Mouse (Mus musculus) frontal cortex, adult 2 months (tissue): ENCODE results near the gene Rbm5. TPM values are rescaled to one million over a fixed set of nuclear protein-coding genes. Genes with fewer than 3 reads are reported as not detected.
A peak's percentile ranks its signal among the peaks of the same experiment; 100 is the strongest.

Source experiments
- DNase-seq, 2 experiments: peaks; one replicate each; pipeline ENCODE4 v3.0.0; 2022; ENCODE audit warnings: low spot score in 1 of 2; ENCODE audit errors: extremely low spot score in 1 of 2
- polyA plus RNA-seq: library from polyadenylated mRNA; depleted of rRNA; stranded (reverse); fragments of >200 nt; gene quantifications from 2 replicates; pipeline ENCODE4 v1.2.3, GENCODE M21; 2012; rRNA removed

Gene Rbm5
- polyA plus RNA-seq, 1 experiment = 180 TPM

DNA sequence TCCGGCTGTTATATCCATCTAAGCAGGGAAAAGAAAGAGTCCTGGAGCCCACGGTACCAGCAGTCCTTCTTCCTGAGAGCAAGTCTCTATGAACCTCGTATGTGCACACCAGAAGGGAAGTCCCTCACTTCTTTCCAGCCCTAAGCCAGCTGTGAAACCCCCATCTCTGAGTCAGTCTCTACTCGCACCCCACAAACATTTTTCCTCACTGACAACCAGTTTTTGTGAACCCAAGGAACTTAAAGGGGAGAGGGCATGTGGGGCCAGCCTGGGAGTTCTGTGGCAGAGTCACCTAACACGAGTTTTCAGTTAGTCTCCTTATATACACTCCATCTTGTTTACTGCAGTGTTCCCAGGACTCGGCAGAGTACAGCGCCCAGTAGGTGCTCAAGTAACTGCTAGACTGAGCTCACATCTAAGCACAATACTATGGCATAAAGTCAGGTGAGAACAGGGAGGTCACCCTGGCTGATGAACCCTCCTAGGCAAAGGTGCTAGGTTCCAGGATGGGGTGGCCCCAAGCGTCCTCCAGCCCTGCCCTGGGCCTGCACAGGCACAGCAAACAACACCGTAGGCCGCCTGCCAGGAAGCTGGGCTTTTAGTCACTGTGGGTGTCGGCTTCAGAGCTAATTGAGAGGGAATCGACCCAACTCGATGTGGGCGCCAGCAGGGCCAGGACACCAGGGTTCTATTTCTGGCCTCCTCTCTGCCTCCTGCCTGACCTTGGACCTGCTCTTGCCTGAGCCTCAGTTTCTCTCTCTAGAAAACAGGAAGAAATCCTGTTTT, 67.3 kb downstream of the Rbm5 start:
- no peak for DNase-seq

DNA sequence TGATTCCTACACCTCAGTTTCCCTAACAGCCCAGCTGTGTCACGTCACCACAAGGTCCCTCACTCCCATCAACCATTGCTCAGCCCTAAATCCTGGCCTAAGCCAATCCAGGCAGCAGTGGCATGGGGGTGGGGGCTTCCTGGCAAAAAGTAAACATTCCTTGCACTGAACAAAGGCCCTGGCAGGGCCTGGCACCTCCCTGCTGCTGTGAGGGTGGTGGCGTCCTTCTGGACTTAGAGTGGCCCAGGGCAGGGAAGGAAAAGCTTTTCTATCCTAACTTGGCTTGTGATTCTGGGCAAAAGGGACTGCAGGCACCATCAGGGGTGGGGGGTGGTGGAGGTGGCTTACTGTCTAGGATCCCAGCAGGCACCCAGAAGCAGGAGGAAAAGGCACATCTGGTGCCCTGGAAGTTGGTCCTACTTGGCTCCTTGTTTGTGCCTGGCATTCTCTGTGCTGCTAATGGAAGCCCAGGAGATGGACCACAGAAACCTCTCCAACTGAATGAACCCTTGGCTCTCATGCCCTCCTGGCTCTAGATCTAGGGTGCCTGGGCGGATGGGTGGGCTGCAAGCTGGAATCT, 68.1 kb downstream of the Rbm5 start:
- no peak for DNase-seq

GRCm38 (mm10) chr9:107701594-107701993, 69.2 kb downstream of the Rbm5 start:
- peak; percentile 27 to 85 for DNase-seq

- DNase-seq = peak; percentile 57 to 64
These were observed 70.7 kb downstream of the Rbm5 start for GRCm38 (mm10) chr9:107700114-107700571.

- no peak for DNase-seq
These were observed 71.3 kb downstream of the Rbm5 start for GRCm38 (mm10) chr9:107699376-107699980.

DNA sequence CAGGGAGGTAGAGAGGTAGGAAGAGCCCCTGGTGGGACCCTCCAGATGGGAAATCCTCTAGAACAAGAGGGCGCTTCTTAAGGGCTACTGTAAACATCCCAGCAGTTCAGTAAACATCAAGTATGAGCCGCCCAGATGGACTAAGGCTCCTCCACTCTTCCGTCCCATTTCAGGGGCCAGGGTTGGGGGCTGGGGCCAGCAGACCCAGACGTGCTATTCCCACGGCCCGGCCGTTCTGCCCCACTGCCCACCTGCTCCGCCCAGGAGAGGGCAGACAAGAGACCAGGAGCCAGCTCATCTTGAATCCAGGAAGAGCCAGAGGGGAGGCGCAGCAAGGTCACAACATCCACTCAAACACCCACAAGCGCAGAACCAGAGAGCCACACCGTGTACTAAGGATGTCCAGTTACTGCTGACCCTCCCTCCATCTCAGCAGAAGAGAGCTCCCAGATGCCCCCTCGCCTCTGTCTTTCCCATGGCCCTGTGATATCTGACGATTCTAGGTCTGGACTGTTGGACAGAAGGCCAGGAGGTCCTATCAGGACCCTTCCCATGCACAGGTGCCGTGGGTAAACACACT, 72.1 kb downstream of the Rbm5 start:
- no peak for DNase-seq

- no peak for DNase-seq
These were observed 72.8 kb downstream of the Rbm5 start for GRCm38 (mm10) chr9:107697811-107698521.

DNA sequence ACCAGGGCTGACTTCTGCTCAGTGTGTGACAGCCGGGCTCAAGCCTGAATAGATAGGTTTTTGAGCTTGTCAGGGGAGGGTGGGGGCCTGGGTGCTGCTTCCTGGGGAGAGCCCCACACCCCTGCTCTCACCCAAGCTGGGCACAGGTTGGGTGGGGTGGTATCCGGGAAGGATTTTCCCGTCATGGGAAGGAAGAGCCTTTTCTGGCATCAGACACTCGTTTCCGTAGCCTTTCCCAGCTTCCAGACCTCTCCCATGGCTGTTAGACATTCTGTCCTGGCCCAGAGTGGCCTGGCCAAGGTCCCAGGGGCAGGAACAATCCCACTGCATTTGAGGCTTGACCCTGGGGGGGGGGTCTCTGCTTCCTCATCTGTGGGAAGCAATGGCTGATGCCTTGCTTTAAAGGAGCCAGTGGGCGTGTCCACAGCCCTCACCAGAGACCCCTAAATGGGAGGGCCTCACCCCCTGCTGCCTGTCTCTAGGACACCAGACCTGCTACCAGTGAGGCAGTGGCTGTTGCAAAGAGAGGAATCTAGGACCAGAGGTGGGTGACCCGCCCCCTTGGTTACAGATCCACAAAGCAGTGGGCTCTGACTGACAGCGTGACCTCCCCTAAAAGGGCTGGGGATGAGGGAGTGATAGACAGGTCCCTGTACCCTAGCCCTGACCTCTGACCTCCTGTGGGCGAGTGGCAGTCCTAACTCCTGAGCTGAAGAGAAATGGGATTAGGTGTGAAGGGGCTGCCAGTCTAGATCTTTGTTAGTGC, 73.8 kb downstream of the Rbm5 start:
- no peak for DNase-seq

- DNase-seq = no peak
These were observed 74.7 kb downstream of the Rbm5 start for GRCm38 (mm10) chr9:107696106-107696479.

DNA sequence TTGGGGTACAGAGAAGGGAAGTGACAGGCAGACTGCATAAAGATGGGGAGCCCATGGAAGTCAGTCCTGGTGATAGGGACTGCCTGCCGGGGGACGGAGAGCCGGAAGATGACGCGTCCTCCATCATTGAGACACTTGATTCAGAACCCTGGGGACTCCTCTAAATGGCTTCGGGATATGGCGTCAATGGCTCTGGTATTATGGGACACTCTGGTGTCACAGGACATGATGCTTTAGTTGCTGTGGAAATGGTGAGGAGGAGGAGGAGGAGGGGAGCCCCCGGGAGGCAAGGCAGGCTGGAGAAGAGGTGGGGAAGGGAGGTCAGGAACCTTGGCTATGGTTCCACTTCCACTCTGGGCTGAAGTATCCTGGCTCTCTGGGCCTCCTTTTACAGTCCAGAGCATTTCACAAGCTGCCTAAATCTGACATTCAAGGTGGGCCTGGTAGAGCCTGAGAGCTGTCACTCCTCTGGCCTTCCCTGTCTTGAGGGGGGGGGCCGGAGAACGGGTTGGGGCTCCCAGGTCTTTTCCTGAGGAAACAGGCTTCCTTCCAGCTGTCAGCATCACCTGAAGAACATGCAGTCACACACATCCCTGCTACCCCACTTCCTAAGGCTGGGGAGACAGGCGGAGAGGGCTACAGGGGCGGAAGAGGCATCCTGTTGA, 75.2 kb downstream of the Rbm5 start:
- DNase-seq = no peak

- no peak for DNase-seq
These were observed 76.2 kb downstream of the Rbm5 start for GRCm38 (mm10) chr9:107694627-107695026.

DNA sequence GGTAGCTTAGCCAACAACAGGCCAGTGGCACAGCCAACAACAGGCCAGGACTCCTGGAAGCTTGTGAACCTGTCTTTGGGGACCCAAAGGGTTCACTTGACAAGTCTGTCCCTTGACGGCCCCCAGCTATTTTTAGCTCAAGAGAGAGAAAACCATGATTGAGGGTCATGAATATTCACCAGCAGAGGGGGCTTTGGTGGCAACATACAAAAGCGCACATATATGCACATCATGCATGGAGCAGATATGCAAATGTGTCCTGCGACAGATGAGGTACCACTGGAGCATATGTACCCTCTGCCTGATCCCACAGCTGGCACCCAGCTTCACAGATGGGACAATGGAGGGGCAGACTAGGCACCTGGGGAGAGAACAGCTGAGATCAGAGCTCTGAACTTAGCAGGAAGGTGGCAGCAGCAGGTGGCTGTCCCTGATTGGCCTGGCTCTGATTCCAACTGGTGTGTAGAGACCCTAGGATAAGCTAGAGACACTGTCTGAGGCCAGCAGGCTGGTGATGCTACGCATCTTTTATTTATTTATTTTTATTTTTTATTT, 77.3 kb downstream of the Rbm5 start:
- DNase-seq = no peak

GRCm38 (mm10) chr9:107692785-107693184, 78.0 kb downstream of the Rbm5 start:
- DNase-seq = no peak

DNA sequence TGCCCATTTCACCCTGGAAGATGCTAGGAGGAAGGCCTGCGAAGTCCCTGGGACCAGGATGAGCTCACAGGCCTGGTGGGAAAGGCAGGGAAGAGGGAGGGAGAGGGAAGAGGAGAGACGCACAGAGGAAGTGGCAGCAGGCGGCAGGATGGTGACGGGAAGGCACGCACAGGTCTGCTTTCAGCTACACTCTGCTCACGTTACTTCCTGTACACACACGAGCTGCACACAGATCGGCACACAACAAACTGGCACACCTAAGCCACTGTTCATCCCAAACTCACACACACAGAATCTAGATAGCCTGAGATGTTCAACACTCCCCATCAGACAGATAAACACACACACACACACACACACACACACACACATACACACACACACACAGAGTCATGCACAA, 80.4 kb downstream of the Rbm5 start:
- no peak for DNase-seq

Other genes with a start within 250 kb of the Rbm5 start
- gene Tmem115, start 237.1 kb downstream of the Rbm5 start, polyA plus RNA-seq = 29.7 and 32.1 TPM in 2 replicates
- gene Cyb561d2, start 228.8 kb downstream of the Rbm5 start, polyA plus RNA-seq = 27.0 and 27.2 TPM in 2 replicates
- 65.1 and 65.7 TPM in 2 replicates for gene Nprl2, start 228.8 kb downstream of the Rbm5 start, polyA plus RNA-seq
- 6.1 and 7.8 TPM in 2 replicates for gene Zmynd10, start 223.7 kb downstream of the Rbm5 start, polyA plus RNA-seq
- 25.0 and 25.2 TPM in 2 replicates for gene Rassf1, start 219.4 kb downstream of the Rbm5 start, polyA plus RNA-seq
- gene Tusc2, start 207.7 kb downstream of the Rbm5 start, polyA plus RNA-seq = 120 and 133 TPM in 2 replicates
- 11.1 and 12.1 TPM in 2 replicates for gene Hyal2, start 203.1 kb downstream of the Rbm5 start, polyA plus RNA-seq
- 5.0 and 5.5 TPM in 2 replicates for gene Hyal1, start 194.1 kb downstream of the Rbm5 start, polyA plus RNA-seq
- 15.9 and 18.3 TPM in 2 replicates for gene Naa80, start 192.1 kb downstream of the Rbm5 start, polyA plus RNA-seq
- 0.69 and 0.74 TPM in 2 replicates for gene Hyal3, start 190.2 kb downstream of the Rbm5 start, polyA plus RNA-seq
- gene Ifrd2, start 183.4 kb downstream of the Rbm5 start, polyA plus RNA-seq = 17.5 and 18.8 TPM in 2 replicates
- 2.1 and 3.4 TPM in 2 replicates for gene Sema3b, start 161.8 kb downstream of the Rbm5 start, polyA plus RNA-seq
- gene Gnai2, start 135.6 kb downstream of the Rbm5 start, polyA plus RNA-seq = 334 and 351 TPM in 2 replicates
- gene Slc38a3, start 101.5 kb downstream of the Rbm5 start, polyA plus RNA-seq = 256 and 260 TPM in 2 replicates
- gene Gnat1, start 91.3 kb downstream of the Rbm5 start, polyA plus RNA-seq = 0.15 and 0.28 TPM in 2 replicates
- gene Sema3f, start 60.5 kb downstream of the Rbm5 start, polyA plus RNA-seq = 21.2 and 22.3 TPM in 2 replicates
- 70.3 and 70.8 TPM in 2 replicates for gene Rbm6, start 102.2 kb upstream of the Rbm5 start, polyA plus RNA-seq
- gene Mon1a, start 117.2 kb upstream of the Rbm5 start, polyA plus RNA-seq = 28.2 and 28.5 TPM in 2 replicates
- gene Mst1r, start 135.9 kb upstream of the Rbm5 start, polyA plus RNA-seq = 1.2 and 2.1 TPM in 2 replicates
- gene Actl11, start 157.5 kb upstream of the Rbm5 start, polyA plus RNA-seq = not detected in 2 replicates
- 405 and 456 TPM in 2 replicates for gene Camkv, start 164.7 kb upstream of the Rbm5 start, polyA plus RNA-seq
- 21.0 and 21.2 TPM in 2 replicates for gene Traip, start 179.1 kb upstream of the Rbm5 start, polyA plus RNA-seq
- 15.6 and 16.7 TPM in 2 replicates for gene Uba7, start 204.5 kb upstream of the Rbm5 start, polyA plus RNA-seq
- 0.18 and 0.34 TPM in 2 replicates for gene Gm20661, start 212.1 kb upstream of the Rbm5 start, polyA plus RNA-seq
- 6.1 and 8.2 TPM in 2 replicates for gene Inka1, start 214.9 kb upstream of the Rbm5 start, polyA plus RNA-seq
- 1.5 and 2.8 TPM in 2 replicates for gene Cdhr4, start 221.5 kb upstream of the Rbm5 start, polyA plus RNA-seq
- 7.1 and 7.7 TPM in 2 replicates for gene Gm20662, start 225.4 kb upstream of the Rbm5 start, polyA plus RNA-seq
- 213 and 222 TPM in 2 replicates for gene Ip6k1, start 231.5 kb upstream of the Rbm5 start, polyA plus RNA-seq